Mouse (Mus musculus): Measurements from ENCODE around the gene Tekt4. TPM values are rescaled to one million over a fixed set of nuclear protein-coding genes. Genes with fewer than 3 reads are reported as not detected.

Gene Tekt4
- polyA plus RNA-seq, 1 experiment from 2014 or later, result not detected

DNA sequence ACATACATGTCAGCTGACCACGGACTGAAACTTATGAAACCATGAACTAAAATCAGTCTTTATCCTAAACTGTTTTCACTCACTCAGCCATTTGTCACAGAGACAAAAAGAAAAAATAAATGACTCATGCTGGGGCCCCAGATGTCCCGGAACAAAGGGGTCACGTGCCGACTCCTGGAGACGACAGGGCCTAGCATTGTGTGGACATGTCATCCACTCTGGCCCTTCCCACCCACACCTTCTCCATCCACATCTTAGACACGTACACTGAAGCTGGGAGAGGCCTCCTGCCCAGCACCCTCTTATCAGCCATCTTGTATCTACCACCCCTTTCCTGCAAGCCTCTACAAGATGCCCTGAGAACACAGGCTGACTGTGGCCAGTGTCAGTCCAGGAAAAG is 36.4 kb upstream of the Tekt4 start:
- no peak overlapping the region for H3K4me2 ChIP-seq (ENCODE audit: low read length)
- no peak for TF ChIP-seq CTCF (IDR thresholded peaks at IDR 0.05; ENCODE audit: low read depth)
- H3K4me3 ChIP-seq (replicated peaks; ENCODE audit: low read depth, low read length), result no peak overlapping the region
- no peaks in the 10 kb centered on the region for H3K36me3 ChIP-seq (ENCODE audit: insufficient read depth, low read length)
- 66% methylated on average over 6 of the region's 6 CpGs for WGBS
- no peak overlapping the region for H3K27ac ChIP-seq
- H3K9ac ChIP-seq (ENCODE audit: low read depth, low read length), result no peak overlapping the region
- H3K27me3 ChIP-seq (ENCODE audit: insufficient read depth, low read length), result no peaks in the 10 kb centered on the region
- no peaks in the 10 kb centered on the region for H3K9me3 ChIP-seq (replicated peaks; ENCODE audit: low read length)
- H3K4me1 ChIP-seq (replicated peaks; ENCODE audit: insufficient read depth, low read length), result peaks cover 26% of the 10 kb centered on the region
- ATAC-seq (replicated peaks; ENCODE audit: low FRiP score, low read depth) (no peak), DNase-seq (ENCODE audit: low spot score) (no peak)

DNA sequence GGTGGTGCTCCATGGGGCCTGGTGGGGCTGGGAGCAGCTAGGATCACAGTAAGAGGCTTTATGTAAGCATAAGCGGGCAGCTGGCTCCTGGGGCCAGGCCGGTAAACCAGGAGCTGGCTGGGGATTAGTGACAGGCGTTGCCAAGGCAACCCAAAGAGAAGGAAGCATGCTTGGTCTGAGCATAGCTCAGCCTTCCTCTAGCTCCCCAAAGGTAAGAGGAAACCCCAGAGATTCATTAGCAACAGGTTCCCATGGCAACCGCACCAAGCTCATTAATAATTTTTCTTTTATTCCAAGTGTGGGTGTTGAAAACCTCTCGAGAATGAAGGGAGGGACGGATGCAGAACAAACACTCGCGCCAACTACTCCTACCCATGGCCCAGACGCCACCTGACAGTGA is 35.5 kb upstream of the Tekt4 start:
- no peak for ATAC-seq (replicated peaks; ENCODE audit: low FRiP score, low read depth)
- Histone ChIP-seq H3K36me3 (ENCODE audit: insufficient read depth, low read length) (no peaks in the 10 kb centered on the region), H3K4me1 (replicated peaks; ENCODE audit: insufficient read depth, low read length) (peaks cover 26% of the 10 kb centered on the region), H3K27me3 (ENCODE audit: insufficient read depth, low read length) (no peaks in the 10 kb centered on the region), H3K9me3 (replicated peaks; ENCODE audit: low read length) (no peaks in the 10 kb centered on the region), H3K27ac (no peak overlapping the region), H3K4me2 (ENCODE audit: low read length) (no peak overlapping the region), H3K9ac (ENCODE audit: low read depth, low read length) (no peak overlapping the region), H3K4me3 (replicated peaks; ENCODE audit: low read depth, low read length) (no peak overlapping the region)
- DNase-seq (ENCODE audit: low spot score), result no peak
- 42% methylated on average over 9 of the region's 9 CpGs for WGBS
- TF ChIP-seq CTCF (IDR thresholded peaks at IDR 0.05; ENCODE audit: low read depth), result no peak

DNA sequence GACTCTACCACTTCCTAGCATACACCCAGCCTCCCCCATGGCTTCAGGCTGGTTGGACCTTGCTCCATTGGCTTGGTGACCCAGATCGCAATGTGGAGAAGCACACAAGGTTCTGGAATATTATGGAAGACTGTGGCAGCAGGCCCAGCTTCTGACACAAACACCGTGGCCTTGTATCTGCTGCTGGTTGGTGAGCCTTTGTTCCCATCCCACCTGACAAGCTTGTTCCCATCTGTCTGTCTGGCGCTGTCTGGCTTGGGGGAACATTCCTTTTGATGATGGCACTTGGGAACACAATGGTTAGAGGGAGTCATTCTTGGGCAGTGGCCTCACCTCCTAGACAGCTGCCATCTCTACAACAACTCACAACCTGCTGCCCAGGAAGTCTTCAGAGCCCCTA is 33.4 kb upstream of the Tekt4 start:
- H3K27me3 ChIP-seq (ENCODE audit: insufficient read depth, low read length), result no peaks in the 10 kb centered on the region

DNA sequence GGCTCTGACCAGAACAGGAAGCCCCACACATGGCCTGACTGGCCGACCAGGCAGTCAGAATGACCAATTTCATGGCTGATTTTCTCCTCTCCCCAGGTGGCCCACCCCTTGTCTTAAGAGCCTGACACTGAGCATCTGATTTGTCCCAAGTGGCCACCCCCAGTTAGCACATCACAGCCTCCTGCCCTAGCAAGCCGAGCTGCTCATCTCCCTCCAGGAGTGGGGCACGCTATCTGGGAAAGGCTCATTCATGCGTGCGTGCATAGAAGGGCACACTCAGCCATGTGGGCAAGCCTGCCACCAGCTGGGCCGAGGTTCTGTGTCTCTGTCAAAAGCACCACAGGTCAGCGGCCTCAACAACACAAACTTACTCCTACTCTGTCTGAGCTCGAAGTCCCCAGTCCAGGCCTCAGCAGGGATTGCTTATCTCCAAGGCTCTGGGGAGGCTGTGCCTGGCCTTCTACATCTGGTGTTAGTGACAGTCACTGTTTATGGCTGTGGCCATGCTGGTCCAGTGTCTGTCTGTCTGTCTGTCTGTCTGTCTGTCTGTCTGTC is 29.8 kb upstream of the Tekt4 start:
- Histone ChIP-seq H3K9me3 (replicated peaks; ENCODE audit: low read length) (no peaks in the 10 kb centered on the region), H3K9ac (ENCODE audit: low read depth, low read length) (no peak overlapping the region), H3K27ac (no peak overlapping the region), H3K27me3 (ENCODE audit: insufficient read depth, low read length) (no peaks in the 10 kb centered on the region), H3K4me3 (replicated peaks; ENCODE audit: low read depth, low read length) (no peak overlapping the region), H3K36me3 (ENCODE audit: insufficient read depth, low read length) (no peaks in the 10 kb centered on the region), H3K4me1 (replicated peaks; ENCODE audit: insufficient read depth, low read length) (peaks cover 25% of the 10 kb centered on the region), H3K4me2 (ENCODE audit: low read length) (no peak overlapping the region)
- 24% methylated on average over 8 of the region's 8 CpGs for WGBS
- TF ChIP-seq CTCF (IDR thresholded peaks at IDR 0.05; ENCODE audit: low read depth), result no peak
- ATAC-seq (replicated peaks; ENCODE audit: low FRiP score, low read depth), result 0 out of 2 replicates have a peak, but pooled peaks have one; percentile 19
- no peak for DNase-seq (ENCODE audit: low spot score)

More for the DNA sequence above, 33.4 kb upstream of the Tekt4 start:
- Histone ChIP-seq H3K4me2 (ENCODE audit: low read length) (no peak overlapping the region), H3K9me3 (replicated peaks; ENCODE audit: low read length) (no peaks in the 10 kb centered on the region), H3K4me3 (replicated peaks; ENCODE audit: low read depth, low read length) (no peak overlapping the region), H3K36me3 (ENCODE audit: insufficient read depth, low read length) (no peaks in the 10 kb centered on the region), H3K27ac (no peak overlapping the region), H3K4me1 (replicated peaks; ENCODE audit: insufficient read depth, low read length) (peaks cover 7% of the 10 kb centered on the region), H3K9ac (ENCODE audit: low read depth, low read length) (no peak overlapping the region)
- TF ChIP-seq CTCF (IDR thresholded peaks at IDR 0.05; ENCODE audit: low read depth), result no peak
- 93% methylated on average over 3 of the region's 3 CpGs for WGBS
- ATAC-seq (replicated peaks; ENCODE audit: low FRiP score, low read depth) (no peak), DNase-seq (ENCODE audit: low spot score) (no peak)

DNA sequence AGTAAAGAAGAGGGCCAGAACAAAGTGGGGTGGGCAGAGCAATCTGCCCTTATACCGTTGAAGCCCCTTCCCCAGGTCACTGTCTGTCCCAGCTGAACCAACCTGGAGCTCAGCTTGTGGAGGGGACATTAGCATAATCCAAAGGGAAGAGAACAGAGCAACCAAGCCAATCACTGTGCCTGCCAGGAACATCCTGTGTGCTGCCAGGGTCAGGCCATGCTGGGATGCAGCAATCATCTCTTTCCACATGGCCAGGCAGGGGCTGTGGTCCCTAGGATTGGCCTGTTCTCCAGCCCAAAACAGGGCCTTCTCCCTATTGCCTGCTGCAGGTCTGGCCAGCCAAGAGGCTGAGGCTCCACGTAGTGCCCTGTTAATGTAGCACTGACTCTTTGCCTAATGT is 28.4 kb upstream of the Tekt4 start:
- ATAC-seq (replicated peaks; ENCODE audit: low FRiP score, low read depth) (no peak), DNase-seq (ENCODE audit: low spot score) (no peak)
- H3K4me3 ChIP-seq (replicated peaks; ENCODE audit: low read depth, low read length), result no peak overlapping the region
- no peaks in the 10 kb centered on the region for H3K27me3 ChIP-seq (ENCODE audit: insufficient read depth, low read length)
- H3K4me2 ChIP-seq (ENCODE audit: low read length), result no peak overlapping the region
- no peak overlapping the region for H3K27ac ChIP-seq
- no peaks in the 10 kb centered on the region for H3K9me3 ChIP-seq (replicated peaks; ENCODE audit: low read length)
- no peak overlapping the region for H3K9ac ChIP-seq (ENCODE audit: low read depth, low read length)
- peaks cover 37% of the 10 kb centered on the region for H3K4me1 ChIP-seq (replicated peaks; ENCODE audit: insufficient read depth, low read length)
- no peak for TF ChIP-seq CTCF (IDR thresholded peaks at IDR 0.05; ENCODE audit: low read depth)
- 83% methylated on average over 2 of the region's 2 CpGs for WGBS
- no peaks in the 10 kb centered on the region for H3K36me3 ChIP-seq (ENCODE audit: insufficient read depth, low read length)

DNA sequence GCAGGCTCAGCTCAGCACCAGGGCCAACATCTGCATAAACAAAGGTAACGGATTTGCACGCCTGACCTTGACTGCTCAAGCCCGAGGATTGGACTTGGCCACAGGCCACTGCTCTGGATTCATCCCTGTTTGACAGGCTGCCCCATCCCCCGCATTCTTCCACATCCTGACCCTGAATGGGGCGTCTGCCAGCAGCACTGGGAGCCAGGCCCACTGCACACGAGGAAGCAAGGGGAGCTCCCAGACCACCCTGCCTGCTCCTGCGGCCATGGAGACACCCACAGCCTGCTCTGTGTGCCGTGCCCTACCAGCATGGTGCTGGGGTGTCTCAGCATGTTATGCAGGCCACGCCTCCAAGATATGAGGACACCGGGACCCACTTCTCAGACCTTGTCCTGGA is 27.0 kb upstream of the Tekt4 start:
- Histone ChIP-seq H3K4me3 (replicated peaks; ENCODE audit: low read depth, low read length) (no peak overlapping the region), H3K27me3 (ENCODE audit: insufficient read depth, low read length) (no peaks in the 10 kb centered on the region), H3K9ac (ENCODE audit: low read depth, low read length) (no peak overlapping the region), H3K4me2 (ENCODE audit: low read length) (no peak overlapping the region), H3K27ac (no peak overlapping the region), H3K4me1 (replicated peaks; ENCODE audit: insufficient read depth, low read length) (peaks cover 43% of the 10 kb centered on the region), H3K9me3 (replicated peaks; ENCODE audit: low read length) (no peaks in the 10 kb centered on the region), H3K36me3 (ENCODE audit: insufficient read depth, low read length) (no peaks in the 10 kb centered on the region)
- ATAC-seq (replicated peaks; ENCODE audit: low FRiP score, low read depth), result peak; percentile 50
- peak; percentile 91 for DNase-seq (ENCODE audit: low spot score)
- WGBS, result 22% methylated on average over 10 of the region's 10 CpGs
- no peak for TF ChIP-seq CTCF (IDR thresholded peaks at IDR 0.05; ENCODE audit: low read depth)

DNA sequence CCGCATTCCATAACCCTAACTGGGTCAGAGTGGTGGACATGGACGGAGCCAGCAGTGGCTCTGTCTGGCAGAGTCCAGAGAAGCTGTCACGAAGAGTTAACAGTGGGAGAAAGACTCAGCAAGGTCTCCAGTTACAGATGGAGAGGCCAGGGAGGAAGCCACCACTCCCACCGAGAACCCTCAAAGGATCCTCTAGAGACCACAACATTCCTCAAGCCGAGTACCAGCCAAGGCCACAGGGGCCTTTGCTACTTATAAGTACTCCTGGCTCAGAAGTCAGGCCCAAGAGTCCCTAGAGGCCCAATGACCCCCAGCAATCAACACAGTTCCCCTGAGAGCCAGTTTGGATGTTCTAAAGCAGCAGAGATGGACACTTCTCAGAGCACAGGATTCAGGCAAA is 25.2 kb upstream of the Tekt4 start:
- DNase-seq (ENCODE audit: low spot score) (peak; percentile 65), ATAC-seq (replicated peaks; ENCODE audit: low FRiP score, low read depth) (no peak)
- Histone ChIP-seq H3K9ac (ENCODE audit: low read depth, low read length) (no peak overlapping the region), H3K4me2 (ENCODE audit: low read length) (no peak overlapping the region), H3K27me3 (ENCODE audit: insufficient read depth, low read length) (no peaks in the 10 kb centered on the region), H3K4me1 (replicated peaks; ENCODE audit: insufficient read depth, low read length) (peaks cover 56% of the 10 kb centered on the region), H3K9me3 (replicated peaks; ENCODE audit: low read length) (no peaks in the 10 kb centered on the region), H3K4me3 (replicated peaks; ENCODE audit: low read depth, low read length) (no peak overlapping the region), H3K27ac (no peak overlapping the region), H3K36me3 (ENCODE audit: insufficient read depth, low read length) (no peaks in the 10 kb centered on the region)
- 36% methylated on average over 5 of the region's 5 CpGs for WGBS
- no peak for TF ChIP-seq CTCF (IDR thresholded peaks at IDR 0.05; ENCODE audit: low read depth)

Measured in kidney, postnatal 0 days (tissue).